Mouse (Mus musculus) liver, adult 2 months (tissue): ENCODE measurements at regions not wholly inside any gene's neighbourhood (a gene's known extent, or its start where the extent isn't known, plus 50 kb on each side); places are given as distances from the start of the nearest gene placed in this dataset.

Source experiments
- CTCF ChIP-seq: fragments of 200-500 bp; IDR thresholded peaks from 2 replicates; pipeline ENCODE4 v1.5.1; 2011; ENCODE audit warnings: low read depth, low read length, control low read depth
- POLR2A ChIP-seq: fragments of 200-500 bp; IDR thresholded peaks from 2 replicates; pipeline ENCODE4 v1.6.1; 2011; ENCODE audit warnings: low read length, control low read depth; ENCODE audit not compliant: insufficient read depth; ENCODE audit errors: extremely low read depth

DNA sequence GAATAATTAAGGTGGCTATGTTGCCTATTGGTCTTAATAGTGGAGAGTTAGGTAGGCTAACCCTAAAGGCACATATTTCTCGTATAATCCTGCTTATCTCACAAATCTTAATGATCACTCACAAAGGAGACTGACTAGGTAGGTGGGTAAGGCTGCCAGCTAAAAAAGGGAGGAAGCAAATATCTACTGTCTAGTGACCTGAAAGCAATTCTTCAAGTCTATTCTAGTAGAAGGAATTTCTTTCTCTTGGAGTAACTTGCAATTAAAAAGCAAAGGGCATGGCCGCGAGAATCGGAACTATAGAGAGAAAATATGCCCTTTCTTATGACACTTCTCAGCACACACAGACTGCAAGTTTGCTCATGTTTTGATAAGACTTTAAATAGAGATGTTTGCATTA is 201.6 kb downstream of the C1d start:
- no peak for TF ChIP-seq CTCF
- TF ChIP-seq POLR2A: no peak
